Mouse (Mus musculus) lung, embryonic 16.5 days (tissue): ENCODE data around the gene Prep. TPM values are rescaled to one million over a fixed set of nuclear protein-coding genes. Genes with fewer than 3 reads are reported as not detected.

ENCODE experiments used
- ATAC-seq: fragments of 200-750 bp; cut with Nextera tagmentation; 2 replicates; pipeline ENCODE4 v1.8.0; 2017; ENCODE audit warnings: low read depth, mild to moderate bottlenecking, moderate library complexity
- H3K27ac ChIP-seq: fragments of 300-500 bp; sonication (generic); 2 replicates; pipeline ENCODE4 v1.5.1; 2014; ENCODE audit warnings: mild to moderate bottlenecking, control low read depth, low read length
- H3K27me3 ChIP-seq: fragments of 300-500 bp; sonication (generic); 2 replicates; pipeline ENCODE4 v1.6.1; 2014; ENCODE audit warnings: low read depth, low read length, mixed read lengths; ENCODE audit not compliant: control insufficient read depth, insufficient read depth
- H3K36me3 ChIP-seq: fragments of 300-500 bp; sonication (generic); 2 replicates; pipeline ENCODE4 v1.6.1; 2014; ENCODE audit warnings: low read length; ENCODE audit not compliant: control insufficient read depth, insufficient read depth
- H3K4me1 ChIP-seq: fragments of 300-500 bp; sonication (generic); replicated peaks from 2 replicates; pipeline ENCODE4 v1.6.1; 2014; ENCODE audit warnings: low read length, mixed read lengths; ENCODE audit not compliant: control insufficient read depth, insufficient read depth
- H3K4me2 ChIP-seq: fragments of 300-500 bp; sonication (generic); 2 replicates; pipeline ENCODE4 v1.6.1; 2014; ENCODE audit warnings: low read depth, low read length, control low read depth
- H3K4me3 ChIP-seq: fragments of 300-500 bp; sonication (generic); 2 replicates; pipeline ENCODE4 v1.5.1; 2014; ENCODE audit warnings: mild to moderate bottlenecking, low read length, control low read depth
- H3K9ac ChIP-seq: fragments of 300-500 bp; sonication (generic); 2 replicates; pipeline ENCODE4 v1.6.1; 2014; ENCODE audit warnings: low read length, control low read depth
- H3K9me3 ChIP-seq: fragments of 300-500 bp; sonication (generic); 2 replicates; pipeline ENCODE4 v1.6.1; 2016; ENCODE audit warnings: low read length; ENCODE audit not compliant: control insufficient read depth
- WGBS: fragments of 180-500 bp; shearing (Covaris S2); extraction: QIAGEN DNeasy Blood & Tissue Kit; methylation state at CpG from one replicate; pipeline ENCODE4 v1.1.7; 2014; 5-methylcytosine and 5-hydroxymethylcytosine counted together
- polyA plus RNA-seq: library from polyadenylated mRNA; unstranded; fragments of >200 nt; fragmentation: Nextera tagmentation; extraction: Ambion mirVana; gene quantifications from 2 replicates; pipeline ENCODE4 v1.2.1, GENCODE M21; 2015

The Prep gene
- polyA plus RNA-seq, 1 experiment from 2014 or later = 37.1 TPM

- H3K4me3 ChIP-seq = no peak overlapping the region
- H3K36me3 ChIP-seq = no peaks in the 10 kb centered on the region; the same call in 1 of the 2 replicates
- H3K27me3 ChIP-seq = no peaks in the 10 kb centered on the region
- no peak for ATAC-seq
- H3K9me3 ChIP-seq = no peaks in the 10 kb centered on the region
- no peak overlapping the region for H3K27ac ChIP-seq
- no peak overlapping the region for H3K4me2 ChIP-seq
- H3K4me1 ChIP-seq = no peaks in the 10 kb centered on the region
- H3K9ac ChIP-seq = no peak overlapping the region
- 74% methylated on average over 5 of the region's 5 CpGs for WGBS
These were observed 75.4 kb downstream of the Prep start for GRCm38 (mm10) chr10:45142359-45142758.

GRCm38 (mm10) chr10:45144038-45144817 is 77.2 kb downstream of the Prep start:
- H3K27me3 ChIP-seq = no peaks in the 10 kb centered on the region
- no peak overlapping the region for H3K9ac ChIP-seq
- no peak for ATAC-seq
- WGBS = 94% methylated on average over 6 of the region's 6 CpGs
- 0 out of 2 replicates have a peak, but pooled peaks cover 2% of the 10 kb centered on the region for H3K36me3 ChIP-seq
- no peaks in the 10 kb centered on the region for H3K9me3 ChIP-seq
- H3K4me2 ChIP-seq = no peak overlapping the region
- no peak overlapping the region for H3K4me3 ChIP-seq
- H3K4me1 ChIP-seq = no peaks in the 10 kb centered on the region
- no peak overlapping the region for H3K27ac ChIP-seq

- no peak overlapping the region for H3K4me2 ChIP-seq
- no peaks in the 10 kb centered on the region for H3K4me1 ChIP-seq
- WGBS = 48% methylated on average over 6 of the region's 6 CpGs
These were observed 79.8 kb downstream of the Prep start for GRCm38 (mm10) chr10:45146821-45147220.

GRCm38 (mm10) chr10:45151137-45151536 is 84.1 kb downstream of the Prep start:
- Histone ChIP-seq H3K27ac (no peak overlapping the region), H3K36me3 (peaks cover 25% of the 10 kb centered on the region), H3K4me2 (no peak overlapping the region), H3K4me3 (no peak overlapping the region), H3K9me3 (no peaks in the 10 kb centered on the region), H3K27me3 (no peaks in the 10 kb centered on the region), H3K4me1 (no peaks in the 10 kb centered on the region), H3K9ac (no peak overlapping the region)
- 74% methylated on average over 5 of the region's 5 CpGs for WGBS
- ATAC-seq = no peak

More at GRCm38 (mm10) chr10:45146821-45147220, 79.8 kb downstream of the Prep start:
- Histone ChIP-seq H3K9ac (no peak overlapping the region), H3K9me3 (no peaks in the 10 kb centered on the region), H3K4me3 (no peak overlapping the region), H3K27ac (no peak overlapping the region), H3K27me3 (no peaks in the 10 kb centered on the region), H3K36me3 (peaks cover 10% of the 10 kb centered on the region)
- ATAC-seq = no peak

- Histone ChIP-seq H3K9me3 (no peaks in the 10 kb centered on the region), H3K27ac (no peak overlapping the region), H3K27me3 (no peaks in the 10 kb centered on the region), H3K9ac (no peak overlapping the region), H3K4me1 (no peaks in the 10 kb centered on the region), H3K4me3 (no peak overlapping the region), H3K4me2 (no peak overlapping the region), H3K36me3 (peaks cover 30% of the 10 kb centered on the region)
- WGBS = 87% methylated on average over 12 of the region's 12 CpGs
- ATAC-seq = no peak
These were observed 85.0 kb downstream of the Prep start for GRCm38 (mm10) chr10:45151771-45152692.

- 84% methylated on average over 14 of the region's 14 CpGs for whole genome bisulfite sequencing
- H3K4me2 ChIP-seq = no peak overlapping the region
- H3K4me1 ChIP-seq = no peaks in the 10 kb centered on the region
- no peak overlapping the region for H3K9ac ChIP-seq
- no peak for ATAC-seq
- no peaks in the 10 kb centered on the region for H3K9me3 ChIP-seq
- H3K36me3 ChIP-seq = peaks cover 44% of the 10 kb centered on the region
- H3K4me3 ChIP-seq = no peak overlapping the region
- H3K27ac ChIP-seq = no peak overlapping the region
- H3K27me3 ChIP-seq = no peaks in the 10 kb centered on the region
These were observed 87.6 kb downstream of the Prep start for GRCm38 (mm10) chr10:45154557-45155060.

- H3K27ac ChIP-seq = no peak overlapping the region
- no peaks in the 10 kb centered on the region for H3K27me3 ChIP-seq
- no peak overlapping the region for H3K4me3 ChIP-seq
- no peaks in the 10 kb centered on the region; the same call in 1 of the 2 replicates for H3K36me3 ChIP-seq
- no peak for ATAC-seq
- no peak overlapping the region for H3K9ac ChIP-seq
- 86% methylated on average over 8 of the region's 8 CpGs for WGBS
- H3K9me3 ChIP-seq = no peaks in the 10 kb centered on the region
- no peaks in the 10 kb centered on the region for H3K4me1 ChIP-seq
- H3K4me2 ChIP-seq = no peak overlapping the region
These were observed 98.8 kb downstream of the Prep start for GRCm38 (mm10) chr10:45165851-45166250.

- no peaks in the 10 kb centered on the region for H3K27me3 ChIP-seq
- H3K4me2 ChIP-seq = no peak overlapping the region
- no peak overlapping the region for H3K9ac ChIP-seq
- WGBS = 68% methylated on average over 8 of the region's 8 CpGs
- no peak for ATAC-seq
- H3K9me3 ChIP-seq = no peaks in the 10 kb centered on the region
- no peaks in the 10 kb centered on the region for H3K4me1 ChIP-seq
- no peaks in the 10 kb centered on the region for H3K36me3 ChIP-seq
- no peak overlapping the region for H3K27ac ChIP-seq
- no peak overlapping the region for H3K4me3 ChIP-seq
These were observed 106.9 kb downstream of the Prep start for GRCm38 (mm10) chr10:45173927-45174326.

- WGBS = 80% methylated on average over 3 of the region's 3 CpGs
- no peak for ATAC-seq
These were observed 107.3 kb downstream of the Prep start for GRCm38 (mm10) chr10:45174345-45174744.

More at GRCm38 (mm10) chr10:45174345-45174744, 107.3 kb downstream of the Prep start:
- Histone ChIP-seq H3K27ac (no peak overlapping the region), H3K4me3 (no peak overlapping the region), H3K4me2 (no peak overlapping the region), H3K4me1 (no peaks in the 10 kb centered on the region), H3K27me3 (no peaks in the 10 kb centered on the region), H3K9ac (no peak overlapping the region), H3K9me3 (no peaks in the 10 kb centered on the region), H3K36me3 (no peaks in the 10 kb centered on the region)
